In genomic region chr2:154676653-154677609, GRCm38 (mm10) we compare ENCODE assay signal across 8 mouse cellular contexts. TPM values are rescaled to one million over a fixed set of nuclear protein-coding genes. Genes with fewer than 3 reads are reported as not detected.
DNase-seq lines count a peak whose midpoint lies in the region; ATAC-seq and TF ChIP-seq lines count a peak whose summit lies in the region.

No protein-coding gene starts in this region.

- peaks cover 15% of the 10 kb centered on the region for H3K4me1 ChIP-seq in testis, adult 2 months (ENCODE audit: control insufficient read depth, insufficient read depth, low read length)
- peaks cover 33% of the 10 kb centered on the region for H3K4me1 ChIP-seq in heart, embryonic 11.5 days (ENCODE audit: control insufficient read depth, insufficient read depth, low read length)
- peaks cover 33% of the 10 kb centered on the region for H3K4me1 ChIP-seq in kidney, embryonic 16.5 days (ENCODE audit: insufficient read depth, low read length)
- H3K4me1 ChIP-seq in lung, embryonic 15.5 days = peaks cover 34% of the 10 kb centered on the region

- peak; percentile 74 for ATAC-seq in heart, embryonic 11.5 days (replicated peaks; ENCODE audit: insufficient number of reproducible peaks, low FRiP score, low TSS enrichment)
- 0 out of 2 replicates have a peak, but pooled peaks have one; percentile 36 for ATAC-seq in kidney, embryonic 16.5 days (ENCODE audit: low FRiP score, low TSS enrichment)
- peak; percentile 66 for ATAC-seq in lung, embryonic 15.5 days (ENCODE audit: borderline replicate concordance, extremely low read depth, low FRiP score, low TSS enrichment)
- ATAC-seq in neutrophil, adult 5-6 weeks (ENCODE audit: extremely low read depth, insufficient number of reproducible peaks, low FRiP score, poor library complexity, severe bottlenecking) = peak; percentile 36; the same call in 1 of the 2 replicates

- H3K4me2 ChIP-seq in heart, embryonic 11.5 days = peak overlapping the region; percentile 58
- peak overlapping the region; percentile 11; the same call in 1 of the 2 replicates for H3K4me2 ChIP-seq in kidney, embryonic 16.5 days (replicated peaks; ENCODE audit: low read depth, low read length)
- H3K4me2 ChIP-seq in lung, embryonic 15.5 days = peak overlapping the region; percentile 47

- DNase-seq in testis, postnatal 10 days (ENCODE audit: low spot score) = no peak
- peak; percentile 75 for DNase-seq in embryo, embryonic 10.5 days (ENCODE audit: low spot score)
- no peak for DNase-seq in urinary bladder, adult 2 months (ENCODE audit: low spot score)

- no peaks in the 10 kb centered on the region for H3K9me3 ChIP-seq in heart, embryonic 11.5 days (replicated peaks; ENCODE audit: control insufficient read depth, low read length)
- no peaks in the 10 kb centered on the region for H3K9me3 ChIP-seq in kidney, embryonic 16.5 days (ENCODE audit: low read length)
- no peaks in the 10 kb centered on the region for H3K9me3 ChIP-seq in lung, embryonic 15.5 days

- WGBS in heart, embryonic 11.5 days (ENCODE audit: insufficient replicate concordance) = 53% methylated on average over 19 of the region's 19 CpGs
- 69% methylated on average over 19 of the region's 19 CpGs for WGBS in kidney, embryonic 16.5 days
- WGBS in lung, embryonic 15.5 days = 49% methylated on average over 19 of the region's 19 CpGs

- no peak for TF ChIP-seq CTCF in testis, adult 2 months (IDR thresholded peaks at IDR 0.05; ENCODE audit: control insufficient read depth, insufficient read depth, insufficient replicate concordance, low read depth, low read length)

- peak overlapping the region; percentile 66; the same call in 1 of the 2 replicates for H3K9ac ChIP-seq in heart, embryonic 11.5 days (ENCODE audit: low read depth, low read length)
- no peak overlapping the region for H3K9ac ChIP-seq in kidney, embryonic 16.5 days (replicated peaks; ENCODE audit: low read length)
- H3K9ac ChIP-seq in lung, embryonic 15.5 days = peak overlapping the region; percentile 20; the same call in 1 of the 2 replicates

- no peaks in the 10 kb centered on the region for H3K36me3 ChIP-seq in testis, adult 2 months (ENCODE audit: control insufficient read depth, insufficient read depth, low read length)
- H3K36me3 ChIP-seq in heart, embryonic 11.5 days (ENCODE audit: control insufficient read depth, insufficient read depth, low read length) = no peaks in the 10 kb centered on the region; the same call in 1 of the 2 replicates
- peaks cover 3% of the 10 kb centered on the region for H3K36me3 ChIP-seq in kidney, embryonic 16.5 days (ENCODE audit: insufficient read depth, low read length)
- no peaks in the 10 kb centered on the region for H3K36me3 ChIP-seq in lung, embryonic 15.5 days

- H3K27me3 ChIP-seq in testis, adult 2 months (ENCODE audit: control insufficient read depth, insufficient read depth, low read length) = no peaks in the 10 kb centered on the region
- no peaks in the 10 kb centered on the region for H3K27me3 ChIP-seq in heart, embryonic 11.5 days (ENCODE audit: control insufficient read depth, insufficient read depth, low read length)
- H3K27me3 ChIP-seq in kidney, embryonic 16.5 days (ENCODE audit: insufficient read depth, low read length) = no peaks in the 10 kb centered on the region
- H3K27me3 ChIP-seq in lung, embryonic 15.5 days = no peaks in the 10 kb centered on the region

- TF ChIP-seq POLR2A in testis, adult 2 months (IDR thresholded peaks at IDR 0.05; ENCODE audit: control insufficient read depth, low read depth, low read length) = no peak

- H3K27ac ChIP-seq in testis, adult 2 months (ENCODE audit: control insufficient read depth, insufficient read depth, low read depth, low read length) = peak overlapping the region; percentile 54
- H3K27ac ChIP-seq in heart, embryonic 11.5 days (ENCODE audit: low read depth, low read length) = peak overlapping the region; percentile 93
- peak overlapping the region; percentile 40 for H3K27ac ChIP-seq in kidney, embryonic 16.5 days (ENCODE audit: low read length)
- peak overlapping the region; percentile 93 for H3K27ac ChIP-seq in lung, embryonic 15.5 days

- peak overlapping the region; percentile 56 for H3K4me3 ChIP-seq in testis, adult 2 months (ENCODE audit: control insufficient read depth, low read depth, low read length)
- peak overlapping the region; percentile 34 for H3K4me3 ChIP-seq in heart, embryonic 11.5 days (ENCODE audit: low read depth, low read length)
- H3K4me3 ChIP-seq in kidney, embryonic 16.5 days (ENCODE audit: low read length) = no peak overlapping the region
- H3K4me3 ChIP-seq in lung, embryonic 15.5 days = peak overlapping the region; percentile 15; the same call in 1 of the 2 replicates

RNA-seq across cellular contexts. Expression of gene Chmp4b, which starts 25.4 kb away (rescaled TPM):
- polyA plus RNA-seq in testis, adult 2 months (2012; rRNA removed) = 133 and 135 TPM in 2 replicates
- 10.1 and 12.5 TPM in 2 replicates for polyA plus RNA-seq in heart, embryonic 11.5 days (2014; fragmentation: Nextera tagmentation; extraction: Ambion mirVana)
- 18.0 and 20.7 TPM in 2 replicates for polyA plus RNA-seq in kidney, embryonic 16.5 days (2015; fragmentation: Nextera tagmentation; extraction: Ambion mirVana)
- 27.2 and 27.6 TPM in 2 replicates for polyA plus RNA-seq in lung, embryonic 15.5 days (2015; fragmentation: Nextera tagmentation; extraction: Ambion mirVana)
- 151 and 159 TPM in 2 replicates for total RNA-seq in neutrophil, adult 5-6 weeks (2017)
- 260 and 272 TPM in 2 replicates for polyA plus RNA-seq in urinary bladder, adult 2 months (2012; rRNA removed)

Comparison
In these comparisons a context has a peak if more than half of its experiments do, and no peak if none do; other contexts are left out.
1. H3K27ac ChIP-seq: peak in every context shown above with its lines; median percentile 93 in heart, embryonic 11.5 days; 93 in lung, embryonic 15.5 days; 54 in testis, adult 2 months; 40 in kidney, embryonic 16.5 days.